Mouse (Mus musculus): ENCODE data around the gene Prkacb. TPM values are rescaled to one million over a fixed set of nuclear protein-coding genes. Genes with fewer than 3 reads are reported as not detected.

The Prkacb gene
- total RNA-seq, 4 experiments from 2014 or later, result 401 to 436 (median 430) TPM

Other genes starting within 250 kb of the Prkacb start
- gene Uox, start 242.6 kb downstream of the Prkacb start, total RNA-seq (2022), result under 1 TPM; 0.30 to 0.72 (median 0.50) TPM
- gene Dnase2b, start 197.4 kb downstream of the Prkacb start, total RNA-seq (2022), result not detected
- gene 4930503B20Rik, start 161.7 kb downstream of the Prkacb start, total RNA-seq (2022), result not detected
- under 1 TPM; 0.23 to 0.49 (median 0.45) TPM for gene Samd13, start 127.4 kb downstream of the Prkacb start, total RNA-seq (2022)
- gene Ttll7, start 39.4 kb upstream of the Prkacb start, total RNA-seq (2022), result 100 to 1,000 TPM; 177 to 208 (median 184) TPM